Mouse (Mus musculus) left cerebral cortex, postnatal 25 days (tissue): ENCODE data around the gene Nod2. TPM values are rescaled to one million over a fixed set of nuclear protein-coding genes. Genes with fewer than 3 reads are reported as not detected.

Experiments used
- DNase-seq, 2 experiments: peaks; one replicate each; pipeline ENCODE4 v3.0.0; 2022; ENCODE audit warnings: low spot score in 2 of 2, mixed read lengths in 1 of 2
- intact Hi-C: fragments of 180-260 bp; cut with DNase I; formaldehyde crosslinking; loops from one replicate; pipeline ENCODE4 v1.15.1; 2025
- total RNA-seq, 2 experiments: library from RNA; stranded (reverse); gene quantifications; 2 replicates each; pipeline ENCODE4 v1.2.3; 2021

The Nod2 gene
- total RNA-seq, 2 experiments from 2014 or later, result 0.34 to 0.43 TPM

DNA sequence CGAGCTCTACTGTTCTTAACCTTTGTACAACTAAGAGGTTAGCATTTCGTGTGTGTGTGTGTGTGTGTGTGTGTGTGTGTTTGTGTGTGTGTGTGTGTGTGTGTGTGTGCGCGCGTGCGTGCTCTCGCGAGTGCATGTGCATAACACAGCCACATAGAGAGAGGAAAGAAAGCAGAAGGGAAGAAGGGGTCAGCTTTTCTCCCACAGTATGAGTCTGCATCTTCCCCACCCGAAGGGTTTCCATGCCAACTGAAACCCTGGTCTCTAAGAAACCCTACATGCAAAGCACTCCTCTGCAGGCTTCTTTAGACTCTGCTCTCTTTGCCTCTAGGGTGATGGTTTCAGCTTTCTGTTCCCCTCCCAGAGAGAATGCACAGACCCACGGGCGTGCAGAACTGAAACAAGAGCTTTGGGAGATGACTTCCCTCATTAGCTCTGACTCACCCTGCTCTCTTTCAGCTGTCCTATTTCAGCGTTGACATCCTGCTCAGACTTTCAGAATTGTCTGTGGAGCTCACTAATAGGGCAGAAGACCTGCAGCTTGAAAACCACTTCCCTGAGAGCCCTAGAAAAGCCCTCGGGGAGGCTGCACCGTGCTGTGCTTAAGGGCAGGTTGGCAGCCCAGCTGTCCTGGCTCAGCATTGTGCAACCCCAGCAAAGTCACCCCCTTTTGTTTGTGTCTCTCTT is 21.4 kb downstream of the Nod2 start:
- peak; percentile 58 to 69 for DNase-seq
- intact Hi-C loops, result no loop called here

DNA sequence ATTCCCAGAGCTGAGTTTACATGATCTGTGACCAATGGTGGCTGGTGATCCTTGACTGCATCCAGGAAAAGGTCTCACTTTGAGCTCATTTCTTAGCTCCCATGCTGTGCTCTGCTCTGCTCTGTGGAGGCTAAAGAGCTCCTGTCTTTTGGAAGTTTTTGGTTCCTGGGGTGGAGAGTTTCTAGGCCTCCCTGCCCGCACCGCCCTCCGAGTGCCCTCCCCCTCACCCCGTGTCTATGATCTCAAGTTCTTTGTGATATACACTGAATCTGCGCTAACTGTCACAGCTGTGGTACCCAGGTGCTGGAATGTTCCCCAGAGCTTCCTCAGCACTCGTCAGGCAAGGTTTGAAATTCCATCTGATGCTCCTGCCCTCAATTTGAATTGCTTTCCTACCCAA is 23.7 kb downstream of the Nod2 start:
- DNase-seq, result no peak
- intact Hi-C loops, result no loop called here

DNA sequence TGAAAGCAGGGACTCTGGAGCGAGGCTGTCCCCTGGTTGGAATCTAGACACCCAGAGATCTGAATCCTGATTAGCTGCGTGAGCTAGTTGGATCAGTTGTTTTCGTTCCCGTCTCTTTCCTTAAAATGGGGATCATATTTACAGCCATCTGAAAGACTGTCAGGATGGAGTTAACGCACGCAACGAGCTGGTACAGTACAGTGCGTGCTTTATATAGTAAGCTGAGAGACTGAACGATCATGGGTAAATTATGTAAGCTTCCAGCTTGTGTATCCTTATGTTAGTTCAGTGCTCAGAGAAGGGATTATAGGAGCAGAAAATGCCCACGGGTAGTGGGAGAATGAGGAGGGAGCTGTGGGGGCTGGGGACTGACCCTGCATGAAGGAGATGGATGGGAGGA is 24.5 kb downstream of the Nod2 start:
- intact Hi-C loops, result no loop called here
- peak; percentile 38 to 71 for DNase-seq

DNA sequence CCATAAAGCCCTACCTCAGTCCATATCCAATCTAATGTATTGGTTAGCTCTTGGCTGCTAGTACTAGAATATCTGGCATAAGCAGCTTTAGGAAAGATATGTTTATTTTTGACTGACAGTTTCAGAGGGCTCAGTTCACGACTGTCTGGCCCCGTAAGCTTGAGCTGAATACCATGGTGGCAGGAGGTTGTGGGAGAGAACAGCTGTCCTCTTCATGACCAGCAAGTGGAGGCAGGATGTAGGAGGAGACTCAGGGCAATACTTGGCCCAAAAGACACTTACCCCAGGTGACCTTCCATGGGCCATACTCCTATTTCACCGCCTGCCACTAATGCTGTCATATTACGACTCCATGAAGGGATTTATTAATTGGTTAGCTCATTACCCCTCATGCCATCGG is 26.7 kb downstream of the Nod2 start:
- intact Hi-C loops, result no loop called here
- DNase-seq, result no peak

DNA sequence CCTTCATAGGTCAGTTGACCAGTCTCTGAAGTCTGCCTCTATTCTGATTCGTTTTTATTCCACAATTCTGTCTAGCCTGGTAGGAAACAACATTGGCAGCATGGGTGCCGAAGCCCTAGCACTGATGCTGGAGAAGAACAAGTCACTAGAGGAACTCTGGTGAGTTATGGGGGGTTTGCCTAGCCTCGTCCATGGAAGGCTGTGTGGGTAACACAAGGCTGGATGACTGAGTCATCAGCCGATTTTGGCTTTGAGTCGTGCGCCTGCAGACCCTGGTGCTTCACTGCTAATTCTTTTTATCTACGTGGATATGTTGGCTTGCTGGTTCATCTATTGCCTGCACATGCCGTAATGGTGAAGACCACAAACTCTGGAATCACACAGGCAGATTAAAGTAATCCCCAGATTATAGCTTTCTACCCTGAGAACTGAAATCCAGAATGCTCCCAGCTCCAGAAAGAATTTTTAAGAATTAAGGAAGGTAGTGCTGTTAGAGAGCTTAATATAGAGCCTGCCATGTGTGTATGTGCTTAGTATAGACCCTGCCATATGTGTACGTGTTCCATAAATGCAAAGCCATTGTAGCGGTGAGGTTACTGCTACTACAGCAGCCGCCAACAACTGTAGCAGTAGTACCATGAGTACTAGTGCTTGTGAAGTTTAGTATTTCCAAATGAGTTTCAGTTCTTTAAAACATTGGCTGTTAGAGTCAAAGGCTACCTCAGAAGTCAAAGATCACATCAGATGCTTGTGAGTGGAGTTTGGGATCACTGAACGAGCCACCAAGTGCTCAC is 28.5 kb downstream of the Nod2 start:
- intact Hi-C loops, result loop anchor here (5.0 kb wide), 1 partner anchor 108 kb away; no protein-coding TSS in a partner anchor
- peak in 1 of 2 experiments; percentile 73 for DNase-seq

DNA sequence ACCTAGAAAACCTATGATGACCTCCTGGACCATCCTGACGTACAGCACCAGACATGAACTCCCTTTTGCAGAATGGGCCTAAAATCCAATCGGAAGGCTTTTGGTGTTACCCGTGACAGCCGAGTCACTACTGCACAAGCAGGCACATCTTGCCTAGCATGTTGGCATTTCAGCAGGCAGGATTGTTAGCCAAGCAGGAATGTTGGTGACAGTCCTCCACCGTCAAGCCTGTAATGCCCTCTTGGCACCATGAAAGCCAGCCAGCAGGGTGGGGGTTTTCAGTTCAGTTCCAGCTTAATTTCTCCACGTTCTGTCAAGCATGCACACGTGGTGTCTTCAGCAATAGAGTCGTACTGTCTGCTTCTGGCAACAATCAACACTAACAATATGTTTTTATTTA is 30.0 kb downstream of the Nod2 start:
- intact Hi-C loops, result loop anchor here (5.0 kb wide), 1 partner anchor 110 kb away; no protein-coding TSS in a partner anchor
- no peak for DNase-seq

DNA sequence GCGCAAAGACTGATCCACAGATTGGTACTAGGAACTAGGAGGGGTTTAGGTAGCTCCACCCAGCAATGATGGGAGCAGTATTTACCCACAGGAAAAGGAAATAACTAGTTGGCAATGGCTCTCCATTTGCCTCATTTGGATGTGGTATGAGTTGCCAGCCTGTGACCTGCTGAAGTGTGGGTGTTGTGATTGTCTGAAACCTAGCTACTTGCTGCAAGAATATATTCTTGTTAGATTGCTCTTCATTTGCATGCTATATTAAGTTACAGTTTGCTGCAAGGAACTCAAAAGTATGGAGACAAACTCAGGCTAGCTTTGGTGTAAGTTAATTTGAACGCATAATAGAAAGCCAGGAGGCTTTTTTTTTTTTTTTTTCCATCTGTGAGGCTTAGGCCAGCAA is 33.5 kb downstream of the Nod2 start:
- peak in 1 of 2 experiments; percentile 70 for DNase-seq
- intact Hi-C loops, result no loop called here

DNA sequence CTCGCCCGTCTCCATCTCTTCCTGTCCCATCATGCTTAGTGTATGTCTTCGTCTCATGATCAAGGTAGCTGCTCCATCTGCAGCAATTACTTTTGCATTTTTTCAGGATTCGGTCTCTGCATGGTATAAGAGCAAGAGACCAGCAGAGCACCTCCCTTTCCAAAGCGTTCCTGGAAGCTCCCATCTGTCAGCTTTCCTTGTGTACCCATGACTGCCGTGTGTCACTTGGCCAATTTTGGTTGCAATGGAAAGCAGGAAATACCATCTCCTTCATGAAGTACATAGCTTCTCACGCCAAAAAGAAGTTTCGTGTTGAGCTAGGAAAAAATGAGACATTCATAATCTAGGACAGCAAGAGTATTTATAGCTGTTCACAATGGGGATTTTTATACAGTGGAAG is 33.9 kb downstream of the Nod2 start:
- intact Hi-C loops, result no loop called here
- DNase-seq, result peak in 1 of 2 experiments; percentile 65

DNA sequence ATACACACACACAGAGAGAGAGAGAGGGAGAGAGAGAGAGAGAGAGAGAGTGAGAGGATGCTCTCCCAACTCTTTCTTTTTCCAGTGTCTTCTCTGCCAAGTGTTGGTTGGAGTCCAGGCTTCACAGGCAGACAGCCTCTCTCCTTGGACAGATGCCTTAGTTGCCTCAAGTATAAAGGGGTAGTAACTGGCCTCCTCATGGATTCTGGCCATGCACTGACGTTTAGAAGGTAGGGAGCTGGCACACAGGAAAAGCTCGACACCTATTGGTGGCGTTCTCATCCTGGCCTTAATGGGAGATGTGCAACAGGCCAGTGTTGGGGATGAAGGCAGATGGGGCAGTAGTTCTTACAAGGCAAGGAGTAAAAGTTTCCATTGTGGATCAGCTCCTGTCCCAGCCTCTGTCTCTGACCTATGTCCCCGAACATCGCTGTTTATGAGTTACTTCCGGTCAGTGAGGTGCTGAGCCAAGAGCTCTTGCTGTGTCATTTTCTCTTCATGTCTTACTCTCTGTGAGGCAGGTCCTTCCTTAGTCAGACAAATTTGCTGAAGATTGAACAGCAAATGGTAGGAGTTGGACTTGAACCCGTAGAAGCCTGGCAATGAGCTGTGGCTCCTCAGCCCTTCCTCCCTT is 36.7 kb downstream of the Nod2 start:
- intact Hi-C loops, result no loop called here
- DNase-seq, result peak in 1 of 2 experiments; percentile 61

DNA sequence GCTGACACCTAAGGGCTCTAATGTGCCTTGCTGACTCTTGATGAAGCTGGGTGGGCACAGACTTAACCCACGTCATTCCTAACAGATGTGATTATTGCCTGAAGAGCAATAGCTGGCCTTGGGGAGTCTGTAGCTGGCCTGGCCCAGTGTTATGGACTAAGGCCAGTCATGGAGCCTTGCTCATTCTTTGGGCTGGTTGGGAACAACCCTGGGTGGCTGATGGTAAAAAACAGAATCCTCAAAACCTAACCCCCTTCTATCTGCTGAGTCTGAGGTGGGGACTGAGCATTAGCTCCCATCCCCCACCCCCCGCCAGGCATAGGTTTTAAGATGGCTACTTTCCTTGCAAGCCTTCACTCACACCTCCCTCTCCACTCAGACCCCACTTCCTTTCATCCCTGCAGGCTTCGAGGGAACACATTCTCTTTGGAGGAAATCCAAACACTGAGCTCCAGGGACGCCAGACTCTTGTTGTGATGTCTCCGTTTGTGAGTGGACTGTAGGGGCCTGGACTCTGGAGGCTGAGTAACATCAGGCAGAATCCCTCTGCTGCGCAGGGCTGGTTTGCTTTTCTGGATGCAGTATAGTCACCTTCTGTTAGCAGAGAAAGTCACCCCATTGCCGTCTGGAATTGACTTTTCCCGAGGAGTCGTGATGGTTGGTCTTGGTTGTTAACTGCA is 39.3 kb downstream of the Nod2 start:
- intact Hi-C loops, result no loop called here
- no peak for DNase-seq

DNA sequence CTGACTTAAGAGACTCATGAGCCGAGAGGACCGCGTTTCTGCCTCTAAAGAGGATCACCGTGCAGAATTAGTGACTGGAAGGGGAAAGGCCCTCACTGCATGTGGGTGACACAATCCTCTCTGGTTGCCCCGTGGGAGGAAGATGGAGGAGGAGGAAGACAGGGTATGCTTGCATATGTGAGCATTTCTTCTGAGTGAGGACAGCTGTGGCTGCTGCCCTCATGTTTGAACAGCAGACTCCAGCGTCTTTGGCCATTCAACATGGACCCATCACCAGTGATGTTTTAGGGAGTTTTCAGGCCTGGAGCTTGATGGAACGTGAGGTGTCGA is 39.8 kb downstream of the Nod2 start:
- intact Hi-C loops, result no loop called here
- no peak for DNase-seq

DNA sequence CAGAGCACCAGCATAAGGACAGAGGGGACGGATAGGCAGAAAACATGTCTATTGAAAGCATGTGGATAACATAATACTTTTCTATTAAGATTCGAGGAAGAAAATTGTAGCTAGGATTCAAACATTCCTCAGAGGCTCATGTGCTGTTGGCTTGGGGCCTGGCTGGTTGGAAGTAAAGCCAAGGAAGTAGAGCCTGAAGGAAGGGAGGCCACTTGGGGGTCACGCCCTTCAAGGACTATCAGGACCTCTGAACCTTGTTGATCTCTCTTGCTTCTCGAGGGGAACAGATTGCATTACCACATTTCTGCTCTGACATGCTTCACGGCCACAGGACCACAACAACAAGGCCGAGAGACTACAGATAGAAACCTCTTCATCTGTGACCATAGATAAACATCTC is 42.0 kb downstream of the Nod2 start:
- intact Hi-C loops, result no loop called here

DNA sequence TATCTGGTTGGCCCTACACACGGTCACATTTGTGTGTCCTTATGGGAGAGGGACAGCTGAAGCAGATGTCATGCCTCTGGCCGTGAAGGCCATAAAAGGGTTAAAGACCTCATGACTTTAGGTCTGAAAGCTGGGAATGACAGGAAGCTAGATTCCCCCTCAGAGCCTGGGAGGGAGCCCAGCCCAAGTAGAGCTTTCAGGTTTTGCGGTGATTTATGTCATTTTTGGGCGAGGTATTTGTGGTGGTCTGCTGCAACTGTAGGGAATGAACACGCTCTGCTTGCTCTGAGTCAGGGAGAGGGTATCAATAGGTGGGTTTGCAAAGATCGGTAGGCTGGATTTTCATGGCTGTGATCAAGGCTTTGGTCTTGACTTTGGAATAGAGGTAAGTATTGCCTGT is 42.8 kb downstream of the Nod2 start:
- no peak for DNase-seq
- intact Hi-C loops, result no loop called here

More for the DNA sequence above, 42.0 kb downstream of the Nod2 start:
- no peak for DNase-seq

DNA sequence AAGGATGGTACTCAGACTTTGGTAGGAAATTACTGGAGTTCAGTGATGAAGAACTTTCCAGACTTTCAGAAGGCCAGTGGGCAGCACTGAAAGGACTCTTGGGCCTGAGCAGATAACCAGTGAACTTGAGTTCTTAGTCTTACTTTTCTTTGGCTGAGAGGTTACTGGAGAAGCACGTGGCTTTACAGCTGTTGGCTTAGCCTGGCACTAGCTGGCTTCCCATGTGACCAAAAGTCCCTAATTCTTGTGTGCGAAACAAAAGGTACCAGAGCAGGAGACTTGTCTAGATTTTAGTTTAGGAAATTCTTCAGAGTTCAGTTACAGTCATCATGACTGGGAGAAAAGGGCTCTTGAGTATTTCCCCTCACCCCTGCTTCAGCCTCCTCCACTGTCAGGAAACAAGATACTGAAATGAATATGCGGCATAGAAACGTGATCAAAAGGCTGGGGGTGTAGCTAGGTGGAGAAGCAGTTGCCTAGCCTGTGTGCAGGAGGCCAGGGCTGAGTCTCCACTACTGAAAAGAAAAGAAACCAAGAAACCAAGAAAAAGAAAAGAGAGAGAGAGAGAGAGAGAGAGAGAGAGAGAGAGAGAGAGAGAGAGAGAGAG is 44.3 kb downstream of the Nod2 start:
- no peak for DNase-seq
- intact Hi-C loops, result no loop called here

DNA sequence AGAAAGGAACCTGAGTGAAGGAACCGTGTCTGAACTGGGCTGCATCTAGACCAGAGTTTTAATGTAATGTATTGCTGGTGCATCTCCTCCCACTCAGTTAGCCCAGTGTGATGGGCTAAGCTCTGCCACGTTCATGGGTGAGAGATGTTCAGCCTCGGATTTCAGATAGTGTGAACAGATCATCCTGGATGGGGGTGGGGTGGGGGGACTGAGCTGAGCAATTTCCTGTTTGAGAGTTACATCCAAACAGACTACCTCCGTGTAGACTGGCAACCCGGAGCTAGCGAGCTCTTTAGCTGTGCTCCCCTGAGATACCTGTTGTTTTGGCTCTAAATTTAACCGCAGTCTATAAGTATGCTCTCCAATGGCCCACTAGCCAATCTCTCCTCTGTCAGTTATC is 44.8 kb downstream of the Nod2 start:
- intact Hi-C loops, result no loop called here
- DNase-seq, result no peak

DNA sequence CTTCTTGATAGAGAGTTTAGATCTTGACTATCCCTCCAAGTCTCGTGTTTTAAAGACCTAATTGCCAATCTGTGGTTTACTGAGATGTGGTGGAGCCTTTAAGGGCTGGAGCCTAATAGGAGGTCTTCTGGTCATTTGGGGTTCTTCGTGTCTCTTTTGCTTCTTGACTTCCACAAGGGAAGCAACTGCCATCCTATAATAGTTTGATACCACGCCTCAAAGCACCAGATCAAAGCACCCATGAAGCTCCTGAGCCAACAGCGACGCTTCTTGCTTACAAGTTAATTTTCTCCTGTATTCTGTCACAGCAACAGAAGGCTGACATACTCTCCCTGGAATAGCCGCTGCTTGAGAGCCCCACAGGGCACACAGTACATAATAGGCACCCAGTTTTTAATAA is 45.8 kb downstream of the Nod2 start:
- DNase-seq, result no peak
- intact Hi-C loops, result no loop called here

DNA sequence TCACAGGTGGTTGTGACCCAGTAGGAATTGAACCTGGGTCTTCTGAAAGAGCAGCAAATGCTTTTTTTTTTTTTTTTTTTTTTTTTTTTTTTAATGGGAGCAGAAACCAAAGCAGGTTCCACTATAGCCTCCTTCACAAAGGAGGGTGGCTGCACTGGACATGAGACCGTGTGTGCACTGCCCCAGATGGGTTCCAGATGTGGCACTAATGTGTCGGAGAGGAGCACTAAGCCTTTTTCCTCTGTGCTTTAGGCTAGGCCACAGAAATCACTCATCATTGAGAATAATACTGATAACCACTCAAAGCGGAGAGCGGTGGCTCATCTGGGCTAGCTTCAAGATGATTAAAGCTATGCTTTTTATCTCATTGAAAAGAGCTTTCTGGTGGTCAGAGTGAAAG is 46.3 kb downstream of the Nod2 start:
- DNase-seq, result no peak
- intact Hi-C loops, result no loop called here

DNA sequence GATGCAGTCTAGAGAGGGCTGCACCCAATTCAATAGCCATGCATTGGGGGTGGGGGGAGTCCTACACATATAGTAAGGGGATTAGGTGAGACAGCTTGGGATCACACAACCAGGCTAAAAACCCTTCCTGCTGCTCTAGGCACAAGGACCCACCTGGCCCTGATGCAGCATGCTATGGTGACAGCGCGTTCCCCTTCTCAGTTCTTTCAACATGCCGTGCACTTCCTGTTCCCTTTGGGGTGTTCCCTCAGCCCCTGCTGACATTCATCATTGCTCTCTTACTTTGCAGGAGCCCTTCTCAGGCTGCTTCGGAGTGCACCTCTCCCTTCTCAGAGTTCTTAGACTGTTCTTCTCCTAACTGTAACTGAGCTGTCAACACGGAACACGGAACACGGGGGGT is 47.2 kb downstream of the Nod2 start:
- no peak for DNase-seq
- intact Hi-C loops, result no loop called here

DNA sequence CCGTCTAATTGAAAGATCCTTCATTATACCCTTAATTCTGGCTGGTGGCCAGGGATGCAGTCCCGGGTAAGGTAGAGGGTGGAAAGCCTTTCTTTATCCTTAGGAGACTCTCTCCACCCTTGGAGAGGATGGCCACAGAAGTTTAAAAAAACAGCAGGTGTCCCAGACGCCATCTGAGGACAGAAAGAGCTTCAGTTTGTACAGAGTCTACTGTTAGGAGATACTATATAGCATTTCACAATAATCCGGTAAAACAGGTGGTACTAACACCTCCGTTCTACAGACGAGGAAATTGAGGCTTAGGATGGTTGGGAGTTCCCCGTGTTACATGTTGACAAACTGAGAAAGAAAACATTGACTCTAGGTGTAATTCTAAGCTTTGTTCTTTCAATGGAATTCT is 49.1 kb downstream of the Nod2 start:
- intact Hi-C loops, result no loop called here
- no peak for DNase-seq
